Mouse (Mus musculus): ENCODE results near the gene Rdh11. TPM values are rescaled to one million over a fixed set of nuclear protein-coding genes. Genes with fewer than 3 reads are reported as not detected.
A peak's percentile ranks its signal among the peaks of the same experiment; 100 is the strongest.
"Not testable (repeated sequence)": the region's sequence is repeated elsewhere in the genome, so short reads cannot be mapped to it uniquely, and the experiment has no call there.

Gene Rdh11
- polyA plus RNA-seq, 1 experiment, result not detected

DNA sequence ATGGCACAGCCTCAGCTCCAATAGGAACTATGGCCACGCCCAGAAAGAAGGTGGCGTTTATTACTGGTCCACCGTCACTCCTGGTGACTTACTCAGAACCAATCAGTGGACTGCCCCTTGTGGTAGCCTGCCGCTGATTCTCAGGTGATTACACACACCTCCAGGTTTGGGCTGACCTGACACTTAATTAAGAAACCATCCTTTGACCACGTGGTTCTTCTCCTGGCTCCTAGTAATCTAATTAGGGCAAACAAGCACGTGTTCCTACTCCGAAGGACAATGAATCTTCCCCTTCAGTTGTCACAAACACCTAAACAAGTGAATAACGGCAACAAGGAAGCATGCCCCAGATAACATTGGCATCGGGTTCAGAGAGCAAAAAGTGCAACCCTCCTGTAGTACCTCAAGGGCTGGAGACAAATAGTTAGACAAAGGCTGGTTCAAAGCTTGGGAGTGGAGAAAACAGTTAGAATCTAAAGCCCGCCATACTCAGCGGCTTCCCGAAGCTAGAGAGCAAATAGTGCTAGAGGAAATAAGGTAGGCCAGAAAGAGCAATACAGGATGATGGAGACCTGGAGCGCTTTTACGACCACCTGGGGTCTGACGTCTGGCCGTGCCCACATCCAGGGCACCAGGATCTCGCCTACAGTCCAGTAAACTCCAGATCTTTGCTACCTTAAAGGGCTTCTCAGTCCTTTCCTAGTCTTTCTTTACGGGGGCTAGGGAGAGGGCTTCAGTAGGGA lies 991 bp downstream of the Rdh11 start:
- Histone ChIP-seq H3K4me1 (ENCODE audit: control insufficient read depth, insufficient read depth, low read length) (peaks cover 4% of the 10 kb centered on the region), H3K4me3 (ENCODE audit: insufficient read depth, low read depth, low read length) (peak overlapping the region; percentile 70), H3K27ac (ENCODE audit: insufficient read depth, low read depth, low read length) (no peak overlapping the region)
- TF ChIP-seq CTCF (IDR thresholded peaks at IDR 0.05; ENCODE audit: insufficient read depth, low read depth, low read length), result no peak
- TF ChIP-seq POLR2A (IDR thresholded peaks at IDR 0.05; ENCODE audit: insufficient read depth, low read depth, low read length), result no peak
- under 1% methylated on average over 18 of the region's 18 CpGs for WGBS

DNA sequence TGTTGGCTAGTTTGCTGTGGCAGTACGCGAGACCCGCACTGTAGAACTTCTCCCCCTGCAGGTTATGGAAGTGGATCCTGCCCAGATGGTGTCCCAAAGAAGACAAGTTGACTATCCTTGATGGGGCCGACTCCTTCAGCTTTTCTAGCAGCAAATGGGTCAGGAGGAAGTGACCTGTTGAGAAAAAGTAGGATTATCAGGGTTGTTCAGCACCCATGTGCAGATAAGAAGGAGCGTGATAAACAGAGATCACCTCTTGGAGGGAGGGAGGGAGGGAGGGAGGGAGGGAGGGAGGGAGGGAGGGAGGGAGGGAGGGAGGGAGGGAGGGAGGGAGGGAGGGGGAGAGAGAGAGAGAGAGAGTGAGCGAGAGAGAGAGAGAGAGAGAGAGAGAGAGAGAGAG lies 6.9 kb downstream of the Rdh11 start:
- not testable (repeated sequence) for H3K4me1 ChIP-seq (ENCODE audit: control insufficient read depth, insufficient read depth, low read length); H3K4me3 ChIP-seq (ENCODE audit: insufficient read depth, low read depth, low read length); H3K27ac ChIP-seq (ENCODE audit: insufficient read depth, low read depth, low read length)
- WGBS, result 80% methylated on average over 5 of the region's 6 CpGs

DNA sequence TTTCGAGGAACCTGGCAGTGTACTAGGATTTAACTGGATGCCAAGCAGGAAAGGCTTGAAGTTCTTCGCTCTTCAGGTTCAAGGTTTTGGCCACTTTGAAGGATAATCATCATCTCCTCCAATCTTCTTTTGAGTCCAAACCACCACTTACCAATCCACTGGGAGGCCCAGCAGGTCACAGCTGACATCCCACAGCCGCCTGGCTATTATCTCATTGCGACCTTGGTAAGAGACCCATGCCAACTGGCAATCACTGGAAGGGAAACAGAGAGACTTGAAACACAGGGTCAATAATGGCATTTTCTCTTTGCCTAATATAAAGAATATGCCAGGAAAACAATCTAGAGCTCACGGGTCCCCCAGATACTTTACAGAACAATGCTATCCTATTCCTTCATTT lies 16.1 kb downstream of the Rdh11 start:
- Histone ChIP-seq H3K4me1 (ENCODE audit: control insufficient read depth, insufficient read depth, low read length) (no peaks in the 10 kb centered on the region), H3K4me3 (ENCODE audit: insufficient read depth, low read depth, low read length) (no peak overlapping the region), H3K27ac (ENCODE audit: insufficient read depth, low read depth, low read length) (no peak overlapping the region)
- no peak for TF ChIP-seq CTCF (IDR thresholded peaks at IDR 0.05; ENCODE audit: insufficient read depth, low read depth, low read length)
- TF ChIP-seq POLR2A (IDR thresholded peaks at IDR 0.05; ENCODE audit: insufficient read depth, low read depth, low read length), result no peak
- 91% methylated on average over 5 of the region's 5 CpGs for WGBS

DNA sequence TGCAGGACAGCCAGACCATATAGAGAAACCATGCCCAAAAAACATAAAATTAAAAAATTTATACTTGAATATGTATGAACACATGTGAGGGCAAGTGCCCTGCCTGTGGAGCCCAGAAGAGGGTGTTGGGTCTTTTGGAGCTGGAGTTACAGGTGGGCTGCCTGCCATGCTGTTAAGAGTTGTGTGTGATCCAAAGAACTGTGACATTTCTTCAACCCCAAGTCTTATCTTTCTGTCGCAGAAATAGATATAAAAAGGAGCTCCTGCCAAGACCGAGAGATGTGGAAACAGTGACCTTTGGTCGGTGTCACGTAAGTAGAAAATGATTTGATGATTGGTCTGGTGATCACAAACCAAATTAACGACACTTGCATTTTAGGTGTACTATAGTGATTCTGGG lies 18.4 kb downstream of the Rdh11 start:
- Histone ChIP-seq H3K4me3 (ENCODE audit: insufficient read depth, low read depth, low read length) (no peak overlapping the region), H3K27ac (ENCODE audit: insufficient read depth, low read depth, low read length) (no peak overlapping the region), H3K4me1 (ENCODE audit: control insufficient read depth, insufficient read depth, low read length) (no peaks in the 10 kb centered on the region)
- TF ChIP-seq POLR2A (IDR thresholded peaks at IDR 0.05; ENCODE audit: insufficient read depth, low read depth, low read length) (no peak), CTCF (IDR thresholded peaks at IDR 0.05; ENCODE audit: insufficient read depth, low read depth, low read length) (no peak)
- 89% methylated on average over 5 of the region's 5 CpGs for WGBS

DNA sequence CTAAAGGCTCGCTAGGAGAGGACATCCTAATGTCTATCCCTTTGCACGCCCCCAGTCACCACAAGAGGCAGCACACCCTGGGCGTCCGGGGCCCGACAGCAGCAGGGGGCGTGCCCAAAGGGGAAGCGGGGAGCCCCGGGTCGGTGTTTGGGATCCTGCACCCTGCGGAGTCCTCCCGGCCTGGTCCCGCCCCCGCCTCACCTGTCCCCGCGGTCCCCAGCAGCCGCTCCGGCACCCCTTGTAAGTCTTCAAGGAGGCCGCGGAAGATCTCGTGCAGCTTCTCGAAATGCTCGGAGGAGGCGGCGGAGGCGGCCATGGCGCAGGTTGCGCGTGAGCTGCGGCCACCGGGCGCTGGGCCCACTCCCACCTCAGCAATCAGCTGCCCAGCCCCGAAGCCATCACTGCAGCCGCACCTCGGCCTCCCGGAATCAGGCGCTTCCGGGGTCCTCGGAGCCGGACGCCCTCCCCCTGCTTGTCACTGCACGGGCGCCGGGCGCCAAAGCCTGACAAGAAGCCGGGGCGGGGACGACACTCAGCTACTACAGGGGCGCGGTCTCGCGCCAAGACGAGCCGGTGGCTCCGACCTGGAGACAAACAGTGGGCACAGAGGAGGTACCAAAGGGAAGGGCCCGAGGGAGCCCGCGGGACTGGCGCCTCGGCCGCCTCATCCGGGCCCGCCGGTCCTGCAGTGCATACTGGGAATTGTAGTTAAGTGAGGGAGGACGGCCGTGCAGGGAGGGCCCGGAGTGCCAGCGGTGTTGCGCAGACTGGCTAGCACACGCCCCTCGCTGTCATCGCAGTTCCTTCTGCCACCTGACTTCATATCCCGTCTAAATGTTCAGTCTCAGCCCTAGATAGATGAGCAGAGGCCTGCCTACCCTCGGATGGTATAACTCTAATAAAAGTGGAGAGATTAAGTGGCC lies 19.8 kb downstream of the Rdh11 start, which contains the start of gene Vti1b:
Gene Vti1b (minus strand): TSS at position 649 of the 923 bp plus-strand sequence.
- TF ChIP-seq CTCF (IDR thresholded peaks at IDR 0.05; ENCODE audit: insufficient read depth, low read depth, low read length), result peak; percentile 29; the same call in 1 of the 2 replicates
- TF ChIP-seq POLR2A (IDR thresholded peaks at IDR 0.05; ENCODE audit: insufficient read depth, low read depth, low read length), result 0 out of 2 replicates have a peak, but pooled peaks have one; percentile 36
- Histone ChIP-seq H3K4me1 (ENCODE audit: control insufficient read depth, insufficient read depth, low read length) (no peaks in the 10 kb centered on the region), H3K4me3 (ENCODE audit: insufficient read depth, low read depth, low read length) (peak within 1 kb of the TSS; percentile 76), H3K27ac (ENCODE audit: insufficient read depth, low read depth, low read length) (peak within 1 kb of the TSS; percentile 99)
- under 1% methylated on average over 73 of the region's 73 CpGs for WGBS

DNA sequence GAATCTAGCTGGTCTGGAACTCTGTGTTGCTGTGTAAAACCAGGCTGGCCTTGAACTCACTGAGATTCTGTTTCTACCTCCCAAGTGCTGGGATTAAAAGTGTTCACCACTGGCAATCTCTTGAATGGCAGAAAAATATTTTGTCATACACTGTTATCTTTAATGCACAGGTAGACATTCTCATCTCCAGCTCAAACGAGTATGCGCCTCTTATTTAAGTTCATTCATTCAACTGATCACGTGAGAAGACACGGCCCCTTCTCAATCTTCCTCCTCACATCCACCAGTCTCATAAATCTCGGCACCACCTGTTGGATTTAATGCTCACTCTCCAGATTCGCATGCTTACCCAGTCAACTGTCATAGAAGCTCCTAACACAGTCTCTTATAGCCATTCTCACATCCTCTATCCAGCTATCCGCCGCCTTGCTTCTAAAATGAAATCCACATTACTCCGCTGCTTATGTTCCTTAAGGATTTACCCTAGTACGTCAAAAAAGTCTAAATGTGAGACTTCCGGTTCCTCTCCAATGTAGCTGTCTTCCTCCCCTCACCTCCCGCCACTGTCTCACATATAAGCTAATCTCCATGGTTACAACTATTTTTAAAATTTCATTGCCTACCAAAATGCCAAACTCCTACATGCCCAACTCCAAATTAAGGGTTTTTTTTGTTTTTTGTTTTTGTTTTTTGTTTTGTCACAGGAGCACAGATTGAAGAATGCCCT lies 20.7 kb downstream of the Rdh11 start:
- no peaks in the 10 kb centered on the region for H3K4me1 ChIP-seq (ENCODE audit: control insufficient read depth, insufficient read depth, low read length)
- 23% methylated on average over 12 of the region's 12 CpGs for WGBS
- no peak overlapping the region for H3K27ac ChIP-seq (ENCODE audit: insufficient read depth, low read depth, low read length)
- peak overlapping the region; percentile 76 for H3K4me3 ChIP-seq (ENCODE audit: insufficient read depth, low read depth, low read length)
- no peak for TF ChIP-seq POLR2A (IDR thresholded peaks at IDR 0.05; ENCODE audit: insufficient read depth, low read depth, low read length)
- no peak for TF ChIP-seq CTCF (IDR thresholded peaks at IDR 0.05; ENCODE audit: insufficient read depth, low read depth, low read length)

DNA sequence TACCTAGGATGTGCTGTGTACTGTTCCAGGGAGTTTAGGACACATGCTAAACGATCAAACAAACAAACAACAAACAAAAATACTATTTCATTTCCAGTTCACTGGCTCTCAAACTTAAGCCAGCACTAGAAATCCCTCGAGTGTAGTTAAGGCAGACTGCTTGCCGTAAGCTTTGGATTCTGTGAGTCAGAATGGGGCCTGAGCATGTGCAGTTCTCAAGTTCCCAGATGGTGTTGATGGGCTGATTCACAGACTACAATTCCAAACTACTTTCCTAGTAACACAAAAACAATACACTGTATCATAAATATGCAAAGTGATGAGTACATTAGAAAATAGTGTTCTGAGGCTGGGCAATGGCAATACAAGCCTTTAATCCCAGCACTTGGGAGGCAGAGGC lies 21.7 kb downstream of the Rdh11 start:
- TF ChIP-seq POLR2A (IDR thresholded peaks at IDR 0.05; ENCODE audit: insufficient read depth, low read depth, low read length) (no peak), CTCF (IDR thresholded peaks at IDR 0.05; ENCODE audit: insufficient read depth, low read depth, low read length) (no peak)
- Histone ChIP-seq H3K27ac (ENCODE audit: insufficient read depth, low read depth, low read length) (no peak overlapping the region), H3K4me3 (ENCODE audit: insufficient read depth, low read depth, low read length) (no peak overlapping the region), H3K4me1 (ENCODE audit: control insufficient read depth, insufficient read depth, low read length) (no peaks in the 10 kb centered on the region)
- 36% methylated on average over 3 of the region's 3 CpGs for WGBS

DNA sequence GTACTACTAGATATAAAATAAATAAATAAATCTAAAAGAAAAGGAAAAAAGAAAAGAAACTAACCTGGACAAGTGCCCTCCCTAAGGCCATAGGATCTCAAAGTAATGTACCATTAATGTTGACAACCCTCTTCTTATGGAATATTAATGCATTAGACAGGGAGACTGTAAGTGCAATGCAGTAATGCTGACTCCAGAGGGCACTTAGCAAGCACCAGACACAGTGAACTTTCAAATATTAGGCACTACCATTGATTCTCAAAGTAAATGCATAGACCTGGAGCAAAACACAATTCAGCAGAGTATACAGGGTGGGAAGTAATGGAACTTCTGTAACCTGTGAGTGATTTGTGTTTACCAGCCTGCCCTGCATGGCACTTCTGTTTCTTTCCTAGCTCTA lies 22.9 kb downstream of the Rdh11 start:
- H3K27ac ChIP-seq (ENCODE audit: insufficient read depth, low read depth, low read length), result no peak overlapping the region
- TF ChIP-seq CTCF (IDR thresholded peaks at IDR 0.05; ENCODE audit: insufficient read depth, low read depth, low read length) (no peak), POLR2A (IDR thresholded peaks at IDR 0.05; ENCODE audit: insufficient read depth, low read depth, low read length) (no peak)
- no peaks in the 10 kb centered on the region for H3K4me1 ChIP-seq (ENCODE audit: control insufficient read depth, insufficient read depth, low read length)
- no peak overlapping the region for H3K4me3 ChIP-seq (ENCODE audit: insufficient read depth, low read depth, low read length)
